Mouse (Mus musculus) left cerebral cortex, postnatal 25 days (tissue): ENCODE data around the gene Ssbp1. TPM values are rescaled to one million over a fixed set of nuclear protein-coding genes. Genes with fewer than 3 reads are reported as not detected.

Experiments used
- DNase-seq, 2 experiments: peaks; one replicate each; pipeline ENCODE4 v3.0.0; 2022; ENCODE audit warnings: low spot score in 2 of 2, mixed read lengths in 1 of 2
- intact Hi-C: fragments of 180-260 bp; cut with DNase I; formaldehyde crosslinking; loops from one replicate; pipeline ENCODE4 v1.15.1; 2025
- total RNA-seq, 2 experiments: library from RNA; stranded (reverse); gene quantifications; 2 replicates each; pipeline ENCODE4 v1.2.3; 2021

The Ssbp1 gene
- total RNA-seq, 2 experiments from 2014 or later = 31.0 to 33.4 TPM

- no peak for DNase-seq
- intact Hi-C loops = no loop called here
These were observed 27.7 kb upstream of the Ssbp1 start for GRCm38 (mm10) chr6:40443281-40443928.

GRCm38 (mm10) chr6:40448626-40449025 is 22.5 kb upstream of the Ssbp1 start:
- no peak for DNase-seq
- intact Hi-C loops = no loop called here

GRCm38 (mm10) chr6:40454436-40455041 is 16.6 kb upstream of the Ssbp1 start:
- intact Hi-C loops = no loop called here
- DNase-seq = no peak

GRCm38 (mm10) chr6:40465710-40466109 is 5.4 kb upstream of the Ssbp1 start:
- DNase-seq = no peak
- intact Hi-C loops = no loop called here

GRCm38 (mm10) chr6:40471720-40472010 is 513 bp downstream of the Ssbp1 start:
- intact Hi-C loops = loop anchor here (1.0 to 2.0 kb wide), 2 partner anchors 35 to 41 kb away; partner anchors contain the start of gene E330009J07Rik
- DNase-seq = no peak

GRCm38 (mm10) chr6:40476132-40476531 is 5.0 kb downstream of the Ssbp1 start:
- no peak for DNase-seq
- intact Hi-C loops = loop anchor here (5.0 kb wide), 1 partner anchor 366 kb away; no protein-coding TSS in a partner anchor

- no peak for DNase-seq
- intact Hi-C loops = loop anchor here (1.0 to 5.0 kb wide), 2 partner anchors 210 to 363 kb away; no protein-coding TSS in a partner anchor
These were observed 8.6 kb downstream of the Ssbp1 start for GRCm38 (mm10) chr6:40479705-40480104.

GRCm38 (mm10) chr6:40482318-40482717 is 11.2 kb downstream of the Ssbp1 start:
- intact Hi-C loops = no loop called here

GRCm38 (mm10) chr6:40490933-40491332 is 19.8 kb downstream of the Ssbp1 start, which contains the start of gene Tas2r137:
Tas2r137 (plus strand) TSS chr6:40491233.
- no peak for DNase-seq
- intact Hi-C loops = no loop called here

More at GRCm38 (mm10) chr6:40482318-40482717, 11.2 kb downstream of the Ssbp1 start:
- DNase-seq = peak in 1 of 2 experiments; percentile 48

- intact Hi-C loops = no loop called here
- no peak for DNase-seq
These were observed 22.1 kb downstream of the Ssbp1 start, which contains the start of gene Tas2r108 for GRCm38 (mm10) chr6:40493229-40493628. Tas2r108 (plus strand) TSS chr6:40493529.

GRCm38 (mm10) chr6:40519408-40519807 is 48.3 kb downstream of the Ssbp1 start, which contains the start of gene Prss37:
Prss37 (minus strand) TSS chr6:40519508.
- no peak for DNase-seq
- intact Hi-C loops = no loop called here

Other genes starting within 250 kb of the Ssbp1 start
- 10 to 100 TPM; 44.4 to 48.9 TPM for gene Agk, start 146.2 kb upstream of the Ssbp1 start, total RNA-seq
- gene E330009J07Rik, start 35.2 kb upstream of the Ssbp1 start, total RNA-seq = 10 to 100 TPM; 57.4 to 58.1 TPM
- gene Wee2, start 32.3 kb upstream of the Ssbp1 start, total RNA-seq = not detected
- under 1 TPM in 1 of 2 experiments, not detected in 1; 0.34 TPM for gene Tas2r137, start 19.9 kb downstream of the Ssbp1 start, total RNA-seq
- gene Tas2r108, start 22.2 kb downstream of the Ssbp1 start, total RNA-seq = under 1 TPM in 1 of 2 experiments, not detected in 1; 0.37 TPM
- gene Prss37, start 48.2 kb downstream of the Ssbp1 start, total RNA-seq = not detected
- gene Olfr461, start 83.7 kb downstream of the Ssbp1 start, total RNA-seq = not detected
- not detected for gene Olfr460, start 98.1 kb downstream of the Ssbp1 start, total RNA-seq
- under 1 TPM; 0.76 to 0.89 TPM for gene Clec5a, start 114.5 kb downstream of the Ssbp1 start, total RNA-seq
- gene Tas2r138, start 142.0 kb downstream of the Ssbp1 start, total RNA-seq = not detected
- gene Mgam, start 157.5 kb downstream of the Ssbp1 start, total RNA-seq = not detected